Mouse (Mus musculus) CH12.LX (cell line): ENCODE measurements around the gene Traip. TPM values are rescaled to one million over a fixed set of nuclear protein-coding genes. Genes with fewer than 3 reads are reported as not detected.
A peak's percentile ranks its signal among the peaks of the same experiment; 100 is the strongest.

Experiments used
- DNase-seq: peaks from one replicate; pipeline ENCODE4 v3.0.0-alpha.2; 2013; ENCODE audit errors: extremely low read depth
- H3K27ac ChIP-seq: 2 replicates; pipeline ENCODE4 v1.5.1; 2012; ENCODE audit warnings: low read depth, mild to moderate bottlenecking, control low read depth, moderate library complexity; ENCODE audit not compliant: insufficient read depth
- H3K27me3 ChIP-seq: replicated peaks from 2 replicates; pipeline ENCODE3; 2012; ENCODE audit warnings: inconsistent platforms
- H3K36me3 ChIP-seq, 2 experiments: replicated peaks in 1 of 2; 2 replicates each; pipeline versions ENCODE3 to v1.6.1; 2012; ENCODE audit warnings: inconsistent platforms in 1 of 2, low read length in 1 of 2, mild to moderate bottlenecking in 1 of 2, mixed read lengths in 1 of 2, moderate library complexity in 1 of 2; ENCODE audit not compliant: control insufficient read depth in 1 of 2, insufficient read depth in 1 of 2
- H3K4me1 ChIP-seq, 2 experiments: 2 replicates each; pipeline ENCODE4 v1.6.1; 2012; ENCODE audit warnings: inconsistent platforms in 1 of 2, moderate library complexity in 1 of 2; ENCODE audit not compliant: insufficient read depth in 2 of 2, control insufficient read depth in 1 of 2
- H3K4me2 ChIP-seq: 2 replicates; pipeline ENCODE4 v1.6.1; 2012; ENCODE audit warnings: low read depth, mild to moderate bottlenecking, control low read depth; ENCODE audit not compliant: poor library complexity, insufficient read depth, severe bottlenecking
- H3K4me3 ChIP-seq, 3 experiments: fragments of 150-350 bp in 1 of 3; sonication (generic) in 1 of 3; replicated peaks in 1 of 3; 2 replicates each; pipeline versions ENCODE3 to v1.5.1; 2011 to 2012; ENCODE audit warnings: low read depth in 2 of 3, low read length in 2 of 3, mild to moderate bottlenecking in 2 of 3, moderate library complexity in 2 of 3, control low read depth in 1 of 3, improper control_type of control experiment in 1 of 3, inconsistent platforms in 1 of 3, mixed read lengths in 1 of 3; ENCODE audit not compliant: poor library complexity in 1 of 3
- H3K79me2 ChIP-seq: replicated peaks from 2 replicates; pipeline ENCODE4 v1.6.1; 2012; ENCODE audit warnings: mild to moderate bottlenecking, moderate library complexity; ENCODE audit not compliant: control insufficient read depth, poor library complexity, insufficient read depth, severe bottlenecking; ENCODE audit errors: extremely low read depth
- H3K9ac ChIP-seq: 2 replicates; pipeline ENCODE4 v1.6.1; 2012; ENCODE audit warnings: low read depth, mild to moderate bottlenecking, control low read depth, moderate library complexity; ENCODE audit not compliant: insufficient read depth
- H3K9me3 ChIP-seq: replicated peaks from 2 replicates; pipeline ENCODE3; 2012; ENCODE audit warnings: low read length, inconsistent platforms, mixed read lengths
- BHLHE40 ChIP-seq: IDR thresholded peaks from 2 replicates; pipeline ENCODE4 v1.6.1; 2011; ENCODE audit warnings: mild to moderate bottlenecking, low read depth, low read length, improper control_type of control experiment
- EP300 ChIP-seq: IDR thresholded peaks from 2 replicates; pipeline ENCODE4 v1.6.1; 2011; ENCODE audit warnings: low read length, improper control_type of control experiment
- ETS1 ChIP-seq: conservative IDR thresholded peaks from 2 replicates; pipeline ENCODE4 v1.6.1; 2012; ENCODE audit warnings: low read depth, mild to moderate bottlenecking, inconsistent platforms, low read length, improper control_type of control experiment, moderate library complexity
- MAZ ChIP-seq: IDR thresholded peaks from 2 replicates; pipeline ENCODE4 v1.6.1; 2012; ENCODE audit warnings: low read depth, mild to moderate bottlenecking, inconsistent platforms, low read length, improper control_type of control experiment, moderate library complexity
- MEF2A ChIP-seq: IDR thresholded peaks from 2 replicates; pipeline ENCODE4 v1.6.1; 2014; ENCODE audit warnings: low read depth, mild to moderate bottlenecking, inconsistent platforms, low read length, improper control_type of control experiment, borderline replicate concordance
- POLR2AphosphoS2 ChIP-seq: IDR thresholded peaks from 2 replicates; pipeline ENCODE4 v1.6.1; 2011; ENCODE audit warnings: low read depth, low read length, improper control_type of control experiment
- SMC3 ChIP-seq: IDR thresholded peaks from 2 replicates; pipeline ENCODE4 v1.6.1; 2011; ENCODE audit warnings: low read depth, low read length, improper control_type of control experiment
- TCF12 ChIP-seq: IDR thresholded peaks from 2 replicates; pipeline ENCODE4 v1.6.1; 2014; ENCODE audit warnings: low read depth, mild to moderate bottlenecking, inconsistent platforms, low read length, improper control_type of control experiment
- UBTF ChIP-seq: IDR thresholded peaks from 2 replicates; pipeline ENCODE4 v1.6.1; 2012; ENCODE audit warnings: low read depth, mild to moderate bottlenecking, inconsistent platforms, low read length, improper control_type of control experiment, moderate library complexity
- USF1 ChIP-seq: IDR thresholded peaks from 2 replicates; pipeline ENCODE4 v1.6.1; 2014; ENCODE audit warnings: low read depth, mild to moderate bottlenecking, inconsistent platforms, low read length, improper control_type of control experiment
- ZC3H11A ChIP-seq: IDR thresholded peaks from 2 replicates; pipeline ENCODE4 v1.6.1; 2012; ENCODE audit warnings: low read depth, mild to moderate bottlenecking, inconsistent platforms, low read length, improper control_type of control experiment
- dilution Hi-C: fragments of 300-500 bp; cut with MboI; formaldehyde crosslinking; loops from 2 replicates; pipeline ENCODE4 v1.14.3; 2020; ENCODE audit warnings: low sequenced_read_pairs; ENCODE audit not compliant: extremely low pct_unique_long_range_greater_than_20kb, extremely low pct_ligation_motif_present
- in situ Hi-C: fragments of 300-500 bp; cut with MboI; formaldehyde crosslinking; loops from 3 replicates; pipeline ENCODE4 v1.14.3; 2019; ENCODE audit warnings: low sequenced_read_pairs, low pct_ligation_motif_present, low pct_unique_long_range_greater_than_20kb, mixed read lengths
- polyA plus RNA-seq: library from polyadenylated mRNA; unstranded; fragments of >175 nt; gene quantifications from 2 replicates; pipeline ENCODE4 v1.2.1, GENCODE M21; 2012; ENCODE audit warnings: low read depth; ENCODE audit not compliant: insufficient read length
- total RNA-seq, 2 experiments: library from RNA; depleted of rRNA; stranded (reverse); fragments of 300-350 nt in 1 of 2; fragments of >200 nt in 1 of 2; gene quantifications; 2 replicates each; pipeline ENCODE4 v1.2.3; 2012 to 2014

The Traip gene
- total and polyA plus RNA-seq, 3 experiments = 21.6 to 33.0 (median 25.6) TPM

DNA sequence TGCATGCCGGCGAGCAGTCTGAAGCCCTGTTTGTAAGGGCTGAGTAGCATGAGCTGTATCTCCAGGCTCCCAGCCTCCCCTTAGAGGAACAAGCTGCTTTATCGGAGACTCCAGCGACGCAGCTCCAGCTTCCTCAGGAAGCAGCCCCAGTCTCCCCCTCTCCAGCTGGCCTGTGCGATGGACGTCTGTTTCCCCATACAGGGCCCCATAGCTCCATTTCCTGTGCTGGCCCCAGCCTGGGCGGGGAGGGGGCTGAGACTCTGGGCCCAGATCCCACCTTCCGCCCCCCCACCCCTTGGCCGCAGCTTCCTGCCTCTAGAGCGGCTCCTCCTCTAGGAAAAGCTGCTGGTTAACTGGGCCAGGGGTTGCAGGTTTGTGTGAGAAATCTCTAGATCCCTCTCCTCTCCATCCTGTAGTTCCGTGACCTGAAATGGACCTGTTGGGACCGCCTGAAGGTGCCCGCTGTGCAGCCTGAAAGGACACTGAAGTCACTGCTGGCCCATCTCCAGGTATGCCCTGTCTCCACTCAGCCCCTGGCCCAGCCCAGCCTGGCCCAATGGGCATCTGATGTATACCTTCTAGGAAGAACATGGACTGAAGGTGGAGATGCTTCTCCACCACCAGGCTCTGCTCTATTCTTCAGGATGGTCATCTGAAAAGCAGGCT lies 32.9 kb downstream of the Traip start, which contains the start of gene Gm20661:
Gm20661 (plus strand) TSS at position 378 of the 666 bp plus-strand sequence.
- dilution Hi-C loops (no loop called here), in situ Hi-C loops (no loop called here)
- Histone ChIP-seq H3K9me3 (no peaks in the 10 kb centered on the region), H3K27me3 (no peaks in the 10 kb centered on the region), H3K36me3 (peaks cover 59 to 70% of the 10 kb centered on the region in 2 experiments), H3K9ac (no peak within 1 kb of the TSS), H3K4me3 (peak within 1 kb of the TSS in 1 of 3 experiments; percentile 12), H3K27ac (peak within 1 kb of the TSS; percentile 78), H3K79me2 (no peaks in the 10 kb centered on the region), H3K4me1 (peaks cover 25 to 63% of the 10 kb centered on the region in 2 experiments), H3K4me2 (peak within 1 kb of the TSS; percentile 4; the same call in 1 of the 2 replicates)
- DNase-seq = no peak
- TF ChIP-seq SMC3 (no peak), POLR2AphosphoS2 (no peak), TCF12 (0 out of 2 replicates have a peak, but pooled peaks have one; percentile 0)

DNA sequence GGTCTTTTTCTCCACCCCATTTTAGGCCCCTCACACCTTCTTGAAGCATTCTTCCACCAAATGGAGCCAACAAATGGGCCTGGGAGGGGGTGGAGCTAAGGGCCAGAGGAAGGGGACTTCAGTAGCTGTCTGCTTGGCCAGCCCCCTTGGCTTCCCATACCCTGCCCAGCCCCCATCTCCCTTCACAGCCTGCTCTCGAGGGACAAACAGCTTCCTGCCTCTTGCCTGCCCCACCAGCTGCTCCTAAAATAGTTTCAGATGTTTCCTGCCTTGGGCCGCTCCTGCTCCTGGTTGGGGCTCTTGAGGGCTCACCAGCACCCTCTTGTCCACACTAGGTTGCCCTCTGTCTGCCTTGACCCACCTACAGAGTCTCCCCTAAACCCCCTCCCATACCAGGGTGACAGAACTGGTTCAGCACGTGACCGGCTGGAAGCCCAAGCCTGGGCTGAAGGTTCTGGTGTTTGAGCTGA lies 33.5 kb downstream of the Traip start:
- dilution Hi-C loops = no loop called here
- Histone ChIP-seq H3K27ac (peak overlapping the region; percentile 78), H3K27me3 (no peaks in the 10 kb centered on the region), H3K4me1 (peaks cover 25 to 60% of the 10 kb centered on the region in 2 experiments)
- TF ChIP-seq BHLHE40 (peak; percentile 79), ZC3H11A (no peak), USF1 (peak; percentile 65), UBTF (no peak), EP300 (no peak), ETS1 (peak; percentile 54), MAZ (peak; percentile 35; the same call in 1 of the 2 replicates), MEF2A (peak; percentile 90)
- TF ChIP-seq, all 38 proteins: peak for 5
- no peak overlapping the region for H3K9ac ChIP-seq
- no peaks in the 10 kb centered on the region for H3K9me3 ChIP-seq
- H3K4me2 ChIP-seq = peak overlapping the region; percentile 4; the same call in 1 of the 2 replicates
- H3K79me2 ChIP-seq = no peaks in the 10 kb centered on the region
- H3K4me3 ChIP-seq = peak overlapping the region in 1 of 3 experiments; percentile 12
- in situ Hi-C loops = no loop called here
- DNase-seq = peak; percentile 74
- peaks cover 53 to 64% of the 10 kb centered on the region in 2 experiments for H3K36me3 ChIP-seq
